Mouse (Mus musculus) heart, embryonic 15.5 days (tissue): ENCODE data around the gene Akap6. TPM values are rescaled to one million over a fixed set of nuclear protein-coding genes. Genes with fewer than 3 reads are reported as not detected.

Experiments
- ATAC-seq: fragments of 200-750 bp; cut with Nextera tagmentation; replicated peaks from 2 replicates; pipeline ENCODE4 v1.8.0; 2017; ENCODE audit warnings: low read depth, moderate TSS enrichment; ENCODE audit not compliant: insufficient number of reproducible peaks, insufficient read depth, low FRiP score
- H3K27ac ChIP-seq: fragments of 300-500 bp; sonication (generic); 2 replicates; pipeline ENCODE4 v1.5.1; 2015; ENCODE audit warnings: mild to moderate bottlenecking, inconsistent platforms
- H3K27me3 ChIP-seq: fragments of 300-500 bp; sonication (generic); 2 replicates; pipeline ENCODE4 v1.6.1; 2015; ENCODE audit warnings: inconsistent platforms
- H3K36me3 ChIP-seq: fragments of 300-500 bp; sonication (generic); 2 replicates; pipeline ENCODE4 v1.6.1; 2015; ENCODE audit warnings: mild to moderate bottlenecking, inconsistent platforms
- H3K4me1 ChIP-seq: fragments of 300-500 bp; sonication (generic); replicated peaks from 2 replicates; pipeline ENCODE4 v1.6.1; 2015; ENCODE audit warnings: inconsistent platforms
- H3K4me2 ChIP-seq: fragments of 300-500 bp; sonication (generic); 2 replicates; pipeline ENCODE4 v1.6.1; 2015; ENCODE audit warnings: inconsistent platforms, mild to moderate bottlenecking, moderate library complexity
- H3K4me3 ChIP-seq: fragments of 300-500 bp; sonication (generic); 2 replicates; pipeline ENCODE4 v1.5.1; 2015; ENCODE audit warnings: mild to moderate bottlenecking, inconsistent platforms
- H3K9ac ChIP-seq: fragments of 300-500 bp; sonication (generic); 2 replicates; pipeline ENCODE4 v1.6.1; 2015; ENCODE audit warnings: mild to moderate bottlenecking, inconsistent platforms
- H3K9me3 ChIP-seq: fragments of 300-500 bp; sonication (generic); replicated peaks from 2 replicates; pipeline ENCODE4 v1.6.1; 2016; ENCODE audit warnings: inconsistent platforms
- WGBS: fragments of 180-500 bp; shearing (Covaris S2); methylation state at CpG from one replicate; pipeline ENCODE4 v1.1.7; 2015; ENCODE audit warnings: mixed read lengths; 5-methylcytosine and 5-hydroxymethylcytosine counted together
- polyA plus RNA-seq: library from polyadenylated mRNA; unstranded; fragments of >200 nt; fragmentation: Nextera tagmentation; extraction: Ambion mirVana; gene quantifications from 2 replicates; pipeline ENCODE4 v1.2.1, GENCODE M21; 2015

The Akap6 gene
- polyA plus RNA-seq, 1 experiment from 2014 or later, result 10.4 TPM

DNA sequence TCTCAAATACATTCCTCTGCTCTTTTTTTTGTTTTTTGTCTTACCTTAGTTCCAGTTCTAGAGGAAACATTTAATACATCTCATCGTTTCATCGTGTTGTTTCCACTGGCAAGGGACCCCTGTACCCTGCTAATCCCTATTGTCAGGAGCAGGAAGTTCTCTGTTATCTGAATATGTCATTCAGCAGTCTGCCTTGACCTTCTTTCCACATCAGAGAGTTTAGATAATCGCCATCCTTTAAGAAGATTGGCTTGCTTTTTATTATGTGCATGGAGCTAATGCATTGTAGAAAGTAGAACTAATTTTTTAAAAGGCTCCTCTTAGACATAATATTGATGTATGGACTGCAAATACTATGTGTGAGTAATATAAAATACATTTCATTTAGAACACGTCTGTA is 58.7 kb downstream of the Akap6 start:
- Histone ChIP-seq H3K27me3 (no peaks in the 10 kb centered on the region), H3K9ac (no peak overlapping the region), H3K27ac (no peak overlapping the region), H3K4me2 (no peak overlapping the region), H3K36me3 (no peaks in the 10 kb centered on the region), H3K4me1 (no peaks in the 10 kb centered on the region), H3K4me3 (no peak overlapping the region), H3K9me3 (no peaks in the 10 kb centered on the region)
- ATAC-seq, result no peak
- 21% methylated on average over 4 of the region's 4 CpGs for WGBS

DNA sequence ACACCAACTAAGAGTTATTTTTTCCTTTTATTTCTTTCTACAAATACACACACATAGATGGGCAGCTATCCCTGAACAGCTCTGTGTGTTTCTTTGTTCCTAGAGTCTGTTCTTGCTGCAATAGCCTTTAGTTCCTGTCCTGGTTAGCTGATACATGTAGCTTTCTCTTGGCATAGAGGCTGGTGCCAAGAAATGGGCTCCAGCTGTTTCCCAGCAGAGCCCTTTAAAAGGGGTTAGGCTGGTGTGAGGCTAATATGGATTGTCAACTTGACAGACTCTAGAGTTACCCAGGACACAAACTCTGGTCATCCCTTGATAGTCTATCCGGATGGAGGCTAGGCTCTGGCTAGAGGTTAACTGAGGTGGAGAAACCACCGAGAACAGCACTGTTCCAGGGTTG is 64.9 kb downstream of the Akap6 start:
- Histone ChIP-seq H3K4me1 (no peaks in the 10 kb centered on the region), H3K27me3 (no peaks in the 10 kb centered on the region), H3K36me3 (no peaks in the 10 kb centered on the region), H3K9me3 (no peaks in the 10 kb centered on the region), H3K27ac (no peak overlapping the region), H3K4me2 (no peak overlapping the region), H3K9ac (no peak overlapping the region), H3K4me3 (no peak overlapping the region)
- ATAC-seq, result no peak
- WGBS, result 76% methylated on average over 2 of the region's 2 CpGs

GRCm38 (mm10) chr12:52764810-52765209 is 65.6 kb downstream of the Akap6 start:
- H3K9ac ChIP-seq, result no peak overlapping the region
- H3K27me3 ChIP-seq, result no peaks in the 10 kb centered on the region
- WGBS, result 61% methylated on average over 3 of the region's 3 CpGs
- H3K4me2 ChIP-seq, result no peak overlapping the region
- H3K4me1 ChIP-seq, result no peaks in the 10 kb centered on the region
- no peak for ATAC-seq
- no peak overlapping the region for H3K4me3 ChIP-seq
- H3K9me3 ChIP-seq, result no peaks in the 10 kb centered on the region
- no peaks in the 10 kb centered on the region for H3K36me3 ChIP-seq
- no peak overlapping the region for H3K27ac ChIP-seq

- WGBS, result 65% methylated on average over 3 of the region's 3 CpGs
- no peak overlapping the region for H3K9ac ChIP-seq
- H3K9me3 ChIP-seq, result no peaks in the 10 kb centered on the region
- ATAC-seq, result no peak
- H3K36me3 ChIP-seq, result no peaks in the 10 kb centered on the region
- no peak overlapping the region for H3K27ac ChIP-seq
- no peak overlapping the region for H3K4me2 ChIP-seq
- H3K27me3 ChIP-seq, result no peaks in the 10 kb centered on the region
- peaks cover 9% of the 10 kb centered on the region; the same call in 1 of the 2 replicates for H3K4me1 ChIP-seq
- H3K4me3 ChIP-seq, result no peak overlapping the region
Measured at GRCm38 (mm10) chr12:52769561-52769960, 70.4 kb downstream of the Akap6 start.

GRCm38 (mm10) chr12:52771931-52772330 is 72.7 kb downstream of the Akap6 start:
- no peak overlapping the region for H3K27ac ChIP-seq
- H3K9me3 ChIP-seq, result no peaks in the 10 kb centered on the region
- no peak overlapping the region for H3K9ac ChIP-seq
- no peak for ATAC-seq
- WGBS, result 83% methylated on average over 7 of the region's 7 CpGs
- H3K4me3 ChIP-seq, result no peak overlapping the region
- H3K36me3 ChIP-seq, result no peaks in the 10 kb centered on the region
- no peaks in the 10 kb centered on the region for H3K27me3 ChIP-seq
- H3K4me2 ChIP-seq, result no peak overlapping the region
- H3K4me1 ChIP-seq, result peaks cover 9% of the 10 kb centered on the region; the same call in 1 of the 2 replicates

DNA sequence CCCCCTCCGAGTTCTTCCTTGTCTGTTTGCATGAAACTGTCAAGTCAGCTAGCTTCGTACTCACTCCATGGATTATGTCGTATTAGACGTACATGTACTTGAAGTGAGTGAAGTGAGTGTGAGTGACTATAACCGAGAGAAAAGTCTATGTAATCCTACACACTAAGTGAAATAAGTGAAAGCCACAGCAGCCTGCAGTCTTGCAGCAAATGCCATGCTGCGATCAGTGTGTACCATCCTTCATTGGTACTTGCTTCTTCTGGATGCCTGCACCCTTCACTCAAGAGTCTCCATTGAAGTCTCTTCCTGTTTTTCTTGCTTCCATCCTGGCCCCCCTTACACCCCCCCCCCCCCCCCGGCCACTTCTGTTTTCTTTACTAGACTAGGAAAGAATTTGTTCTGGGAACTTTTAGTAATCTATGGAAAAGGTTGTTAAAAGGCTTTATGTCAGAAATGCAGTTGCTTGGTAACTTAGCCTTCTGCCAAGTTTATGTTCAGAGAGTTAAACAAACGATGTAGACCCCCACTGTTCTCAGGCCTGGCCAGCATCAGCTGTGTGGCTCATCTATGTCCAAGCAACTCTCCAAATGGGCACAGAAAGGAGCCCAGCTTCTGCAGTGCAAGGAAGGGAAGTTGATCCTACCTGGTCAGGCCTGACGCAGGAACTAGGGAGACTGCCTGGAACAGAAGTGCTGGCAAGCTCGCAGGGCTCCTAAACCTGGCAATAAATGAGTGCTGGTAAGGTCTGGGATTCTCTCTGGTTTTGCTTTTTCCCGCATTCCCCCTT is 73.5 kb downstream of the Akap6 start:
- no peaks in the 10 kb centered on the region for H3K27me3 ChIP-seq
- H3K9me3 ChIP-seq, result no peaks in the 10 kb centered on the region
- H3K27ac ChIP-seq, result peak overlapping the region; percentile 45; the same call in 1 of the 2 replicates
- no peak overlapping the region for H3K4me2 ChIP-seq
- 45% methylated on average over 11 of the region's 11 CpGs for WGBS
- H3K4me1 ChIP-seq, result peaks cover 9% of the 10 kb centered on the region; the same call in 1 of the 2 replicates
- no peaks in the 10 kb centered on the region for H3K36me3 ChIP-seq
- ATAC-seq, result no peak
- H3K9ac ChIP-seq, result no peak overlapping the region
- H3K4me3 ChIP-seq, result no peak overlapping the region

- Histone ChIP-seq H3K4me3 (no peak overlapping the region), H3K36me3 (no peaks in the 10 kb centered on the region), H3K4me1 (peaks cover 9% of the 10 kb centered on the region; the same call in 1 of the 2 replicates), H3K4me2 (no peak overlapping the region), H3K27ac (no peak overlapping the region), H3K9me3 (no peaks in the 10 kb centered on the region), H3K9ac (no peak overlapping the region), H3K27me3 (no peaks in the 10 kb centered on the region)
- 53% methylated on average over 3 of the region's 3 CpGs for WGBS
- ATAC-seq, result no peak
Measured at GRCm38 (mm10) chr12:52773847-52774246, 74.7 kb downstream of the Akap6 start.

- Histone ChIP-seq H3K4me1 (peaks cover 9% of the 10 kb centered on the region; the same call in 1 of the 2 replicates), H3K27me3 (no peaks in the 10 kb centered on the region), H3K4me3 (no peak overlapping the region), H3K27ac (peak overlapping the region; percentile 20; the same call in 1 of the 2 replicates), H3K4me2 (no peak overlapping the region), H3K9ac (no peak overlapping the region), H3K36me3 (no peaks in the 10 kb centered on the region), H3K9me3 (no peaks in the 10 kb centered on the region)
- 48% methylated on average over 6 of the region's 6 CpGs for WGBS
- no peak for ATAC-seq
Measured at GRCm38 (mm10) chr12:52774382-52774781, 75.2 kb downstream of the Akap6 start.

DNA sequence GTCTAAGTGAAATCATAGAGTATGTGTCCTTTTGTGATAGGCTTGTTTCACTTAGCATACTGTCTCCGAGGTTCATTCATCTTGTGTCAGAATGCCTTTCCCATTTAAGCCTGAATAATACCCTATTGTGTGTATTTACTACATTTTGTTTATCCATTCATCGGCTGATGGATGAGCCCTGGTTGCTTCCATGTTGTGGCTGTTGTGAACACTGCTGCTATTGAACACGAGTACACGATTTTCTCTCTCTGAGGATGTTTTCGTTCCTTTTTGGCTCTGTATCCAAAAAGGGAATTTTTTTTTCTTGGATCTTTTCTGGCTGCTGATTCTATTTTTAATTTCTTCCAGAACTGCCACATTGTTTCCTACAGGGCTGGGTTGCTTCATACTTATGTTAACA is 81.0 kb downstream of the Akap6 start:
- H3K36me3 ChIP-seq, result no peaks in the 10 kb centered on the region
- ATAC-seq, result no peak
- peaks cover 11% of the 10 kb centered on the region for H3K4me1 ChIP-seq
- H3K4me3 ChIP-seq, result no peak overlapping the region
- H3K4me2 ChIP-seq, result no peak overlapping the region
- 55% methylated on average over 5 of the region's 5 CpGs for WGBS
- no peaks in the 10 kb centered on the region for H3K9me3 ChIP-seq
- no peaks in the 10 kb centered on the region for H3K27me3 ChIP-seq
- H3K9ac ChIP-seq, result no peak overlapping the region
- H3K27ac ChIP-seq, result no peak overlapping the region

DNA sequence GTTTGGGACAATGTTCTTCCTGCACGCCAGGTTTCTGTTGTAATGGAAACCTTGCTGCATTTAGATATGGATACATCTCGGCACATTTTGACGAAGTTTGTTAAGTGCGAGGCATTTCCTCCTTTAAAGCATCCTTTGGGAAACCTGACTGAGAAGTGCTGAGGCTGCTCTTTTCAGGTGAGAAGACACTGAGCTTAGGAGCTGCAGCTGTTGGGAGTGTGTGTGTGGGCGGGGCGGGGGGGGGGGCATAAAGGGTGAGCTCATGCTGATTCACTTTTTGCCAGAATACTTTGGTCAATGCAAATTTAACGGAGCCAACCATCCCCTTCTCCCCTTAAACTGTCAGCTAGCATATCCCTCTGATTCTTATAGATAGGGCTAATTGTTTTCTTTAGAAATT is 81.9 kb downstream of the Akap6 start:
- Histone ChIP-seq H3K27ac (no peak overlapping the region), H3K9ac (no peak overlapping the region), H3K4me2 (no peak overlapping the region), H3K36me3 (no peaks in the 10 kb centered on the region), H3K4me1 (peaks cover 11% of the 10 kb centered on the region), H3K27me3 (no peaks in the 10 kb centered on the region), H3K9me3 (no peaks in the 10 kb centered on the region), H3K4me3 (no peak overlapping the region)
- ATAC-seq, result no peak
- WGBS, result 51% methylated on average over 7 of the region's 7 CpGs

- H3K4me2 ChIP-seq, result peak overlapping the region; percentile 68
- peak; percentile 73 for ATAC-seq
- H3K4me1 ChIP-seq, result peaks cover 11% of the 10 kb centered on the region
- 7% methylated on average over 14 of the region's 14 CpGs for WGBS
- no peaks in the 10 kb centered on the region for H3K36me3 ChIP-seq
- H3K27me3 ChIP-seq, result no peaks in the 10 kb centered on the region
- H3K4me3 ChIP-seq, result peak overlapping the region; percentile 39
- peak overlapping the region; percentile 48 for H3K9ac ChIP-seq
- H3K9me3 ChIP-seq, result no peaks in the 10 kb centered on the region
- peak overlapping the region; percentile 67 for H3K27ac ChIP-seq
Measured at GRCm38 (mm10) chr12:52782902-52783441, 83.8 kb downstream of the Akap6 start.

DNA sequence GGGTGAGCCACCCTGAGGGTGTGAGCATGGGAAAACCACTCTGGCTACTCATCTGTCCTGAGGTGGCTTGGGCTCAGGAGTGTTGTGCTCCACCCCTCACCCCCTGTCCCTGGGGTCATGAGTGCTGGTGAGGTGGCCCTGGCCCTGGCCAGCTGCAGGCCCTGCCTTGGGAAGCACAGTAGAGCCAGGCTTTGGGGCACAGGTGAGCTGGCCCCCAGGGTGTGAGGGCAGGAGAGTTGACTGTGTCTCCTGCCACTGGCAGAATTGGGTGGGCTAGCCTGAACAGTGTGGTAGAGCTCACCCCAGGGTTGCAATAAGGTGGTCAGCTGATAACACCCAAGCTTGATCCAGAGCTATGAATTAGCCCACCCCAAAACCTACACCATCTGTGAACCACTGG is 86.0 kb downstream of the Akap6 start:
- Histone ChIP-seq H3K4me2 (no peak overlapping the region), H3K27me3 (no peaks in the 10 kb centered on the region), H3K4me1 (peaks cover 13% of the 10 kb centered on the region), H3K9me3 (no peaks in the 10 kb centered on the region), H3K36me3 (no peaks in the 10 kb centered on the region), H3K27ac (no peak overlapping the region), H3K9ac (no peak overlapping the region), H3K4me3 (no peak overlapping the region)
- no peak for ATAC-seq
